Mouse (Mus musculus) lung, adult 2 months (tissue): ENCODE measurements around the gene Dpf1.

Source experiments
- CTCF ChIP-seq: fragments of 200-500 bp; IDR thresholded peaks from 2 replicates; pipeline ENCODE4 v1.5.1; 2011; ENCODE audit warnings: mild to moderate bottlenecking, low read length, control low read depth; ENCODE audit not compliant: insufficient read depth
- POLR2A ChIP-seq: fragments of 200-500 bp; IDR thresholded peaks from 2 replicates; pipeline ENCODE4 v1.6.1; 2011; ENCODE audit warnings: low read depth, mild to moderate bottlenecking, control low read depth, low read length, borderline replicate concordance; ENCODE audit errors: extremely low read depth

DNA sequence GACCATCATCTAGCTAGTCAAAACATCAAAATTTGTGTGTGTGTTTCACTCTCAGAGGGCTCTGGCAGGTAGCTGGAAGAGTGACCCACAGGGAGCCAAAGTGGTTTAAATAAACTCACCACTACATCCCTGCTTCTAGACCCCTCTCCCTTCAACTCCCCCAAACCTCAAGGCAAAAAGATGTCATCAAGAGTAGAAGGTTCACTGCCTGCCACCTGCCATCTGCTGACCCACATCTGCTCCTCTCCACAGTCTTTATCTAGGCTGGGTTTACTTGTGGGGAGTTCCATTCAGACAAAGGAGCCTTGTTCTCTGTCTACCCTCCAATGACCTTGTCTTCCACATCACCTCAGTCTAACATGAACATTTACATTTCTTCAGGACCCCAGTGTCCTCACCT lies 24.5 kb upstream of the Dpf1 start:
- TF ChIP-seq POLR2A (no peak), CTCF (no peak)
